Mouse (Mus musculus) lung, embryonic 14.5 days (tissue): ENCODE results near the gene Nf2. TPM values are rescaled to one million over a fixed set of nuclear protein-coding genes. Genes with fewer than 3 reads are reported as not detected.

Experiments
- ATAC-seq: fragments of 200-750 bp; cut with Nextera tagmentation; 2 replicates; pipeline ENCODE4 v1.8.0; 2017; ENCODE audit warnings: mild to moderate bottlenecking, moderate TSS enrichment, moderate library complexity; ENCODE audit not compliant: insufficient read depth
- DNase-seq: peaks from one replicate; pipeline ENCODE4 v3.0.0-alpha.2; 2015
- H3K27ac ChIP-seq: fragments of 300-500 bp; sonication (generic); 2 replicates; pipeline ENCODE4 v1.5.1; 2014; ENCODE audit warnings: low read depth, mild to moderate bottlenecking, moderate library complexity
- H3K27me3 ChIP-seq: fragments of 300-500 bp; sonication (generic); 2 replicates; pipeline ENCODE4 v1.6.1; 2014; ENCODE audit warnings: low read length, control low read depth; ENCODE audit not compliant: insufficient read depth
- H3K36me3 ChIP-seq: fragments of 300-500 bp; sonication (generic); 2 replicates; pipeline ENCODE4 v1.6.1; 2014; ENCODE audit warnings: control low read depth; ENCODE audit not compliant: insufficient read depth
- H3K4me1 ChIP-seq: fragments of 300-500 bp; sonication (generic); 2 replicates; pipeline ENCODE4 v1.6.1; 2014; ENCODE audit warnings: antibody characterized with exemption, control low read depth; ENCODE audit not compliant: insufficient read depth
- H3K4me2 ChIP-seq: fragments of 300-500 bp; sonication (generic); 2 replicates; pipeline ENCODE4 v1.6.1; 2014; ENCODE audit warnings: mild to moderate bottlenecking
- H3K4me3 ChIP-seq: fragments of 300-500 bp; sonication (generic); 2 replicates; pipeline ENCODE4 v1.5.1; 2014; ENCODE audit warnings: low read depth, low read length
- H3K9ac ChIP-seq: fragments of 300-500 bp; sonication (generic); 2 replicates; pipeline ENCODE4 v1.6.1; 2014
- H3K9me3 ChIP-seq: fragments of 300-500 bp; sonication (generic); 2 replicates; pipeline ENCODE4 v1.6.1; 2016; ENCODE audit warnings: low read depth, low read length, control low read depth
- CTCF ChIP-seq: IDR thresholded peaks from 2 replicates; pipeline ENCODE4 v1.5.1; 2016; ENCODE audit warnings: antibody characterized with exemption, low read depth
- WGBS: fragments of 180-500 bp; shearing (Covaris S2); extraction: QIAGEN DNeasy Blood & Tissue Kit; methylation state at CpG from one replicate; pipeline ENCODE4 v1.1.7; 2014; 5-methylcytosine and 5-hydroxymethylcytosine counted together
- polyA plus RNA-seq: library from polyadenylated mRNA; unstranded; fragments of >200 nt; fragmentation: Nextera tagmentation; extraction: Ambion mirVana; gene quantifications from 2 replicates; pipeline ENCODE4 v1.2.1, GENCODE M21; 2014

Nf2 gene
- polyA plus RNA-seq, 1 experiment from 2014 or later = 43.3 TPM

GRCm38 (mm10) chr11:4789691-4790090, 59.6 kb downstream of the Nf2 start:
- no peak overlapping the region for H3K4me3 ChIP-seq
- H3K4me2 ChIP-seq = no peak overlapping the region
- H3K27ac ChIP-seq = no peak overlapping the region
- no peaks in the 10 kb centered on the region for H3K4me1 ChIP-seq
- no peaks in the 10 kb centered on the region for H3K9me3 ChIP-seq
- WGBS = 87% methylated on average over 5 of the region's 5 CpGs
- H3K27me3 ChIP-seq = no peaks in the 10 kb centered on the region
- ATAC-seq (no peak), DNase-seq (no peak)
- H3K9ac ChIP-seq = no peak overlapping the region
- no peak for TF ChIP-seq CTCF
- H3K36me3 ChIP-seq = peaks cover 51% of the 10 kb centered on the region

- ATAC-seq (no peak), DNase-seq (peak; percentile 41)
- no peak overlapping the region for H3K9ac ChIP-seq
- H3K27me3 ChIP-seq = no peaks in the 10 kb centered on the region
- no peaks in the 10 kb centered on the region for H3K4me1 ChIP-seq
- H3K4me3 ChIP-seq = no peak overlapping the region
- H3K27ac ChIP-seq = no peak overlapping the region
- peaks cover 55% of the 10 kb centered on the region for H3K36me3 ChIP-seq
- no peak overlapping the region for H3K4me2 ChIP-seq
- 78% methylated on average over 5 of the region's 5 CpGs for WGBS
- TF ChIP-seq CTCF = no peak
- H3K9me3 ChIP-seq = no peaks in the 10 kb centered on the region
Measured at GRCm38 (mm10) chr11:4784629-4785142, 64.7 kb downstream of the Nf2 start.

- H3K36me3 ChIP-seq = peaks cover 49% of the 10 kb centered on the region
- no peak overlapping the region for H3K27ac ChIP-seq
- WGBS = 75% methylated on average over 3 of the region's 3 CpGs
- H3K4me1 ChIP-seq = no peaks in the 10 kb centered on the region
- no peak overlapping the region for H3K4me3 ChIP-seq
- DNase-seq (no peak), ATAC-seq (no peak)
- H3K4me2 ChIP-seq = no peak overlapping the region
- H3K9ac ChIP-seq = no peak overlapping the region
- no peaks in the 10 kb centered on the region for H3K9me3 ChIP-seq
- no peaks in the 10 kb centered on the region for H3K27me3 ChIP-seq
- no peak for TF ChIP-seq CTCF
Measured at GRCm38 (mm10) chr11:4783116-4783515, 66.2 kb downstream of the Nf2 start.

GRCm38 (mm10) chr11:4780927-4781326, 68.4 kb downstream of the Nf2 start:
- DNase-seq = no peak
- H3K4me1 ChIP-seq = no peaks in the 10 kb centered on the region
- no peak overlapping the region for H3K4me2 ChIP-seq
- 75% methylated on average over 3 of the region's 3 CpGs for WGBS
- H3K27ac ChIP-seq = no peak overlapping the region
- H3K9ac ChIP-seq = no peak overlapping the region
- TF ChIP-seq CTCF = no peak
- no peaks in the 10 kb centered on the region for H3K9me3 ChIP-seq
- H3K36me3 ChIP-seq = peaks cover 34% of the 10 kb centered on the region
- no peak for ATAC-seq
- no peak overlapping the region for H3K4me3 ChIP-seq
- H3K27me3 ChIP-seq = no peaks in the 10 kb centered on the region

- H3K4me1 ChIP-seq = no peaks in the 10 kb centered on the region
- TF ChIP-seq CTCF = peak; percentile 67
- H3K27ac ChIP-seq = no peak overlapping the region
- no peak overlapping the region for H3K4me2 ChIP-seq
- no peak overlapping the region for H3K9ac ChIP-seq
- no peaks in the 10 kb centered on the region for H3K27me3 ChIP-seq
- H3K36me3 ChIP-seq = peaks cover 4% of the 10 kb centered on the region
- DNase-seq (peak; percentile 78), ATAC-seq (no peak)
- no peaks in the 10 kb centered on the region for H3K9me3 ChIP-seq
- 26% methylated on average over 3 of the region's 3 CpGs for WGBS
- no peak overlapping the region for H3K4me3 ChIP-seq
Measured at GRCm38 (mm10) chr11:4772925-4773324, 76.4 kb downstream of the Nf2 start.

GRCm38 (mm10) chr11:4771756-4772155, 77.6 kb downstream of the Nf2 start:
- H3K4me2 ChIP-seq = no peak overlapping the region
- WGBS = 78% methylated on average over 7 of the region's 7 CpGs
- H3K4me3 ChIP-seq = no peak overlapping the region
- TF ChIP-seq CTCF = no peak
- DNase-seq (no peak), ATAC-seq (no peak)
- no peak overlapping the region for H3K9ac ChIP-seq
- H3K27ac ChIP-seq = no peak overlapping the region
- H3K4me1 ChIP-seq = no peaks in the 10 kb centered on the region
- H3K9me3 ChIP-seq = no peaks in the 10 kb centered on the region
- H3K27me3 ChIP-seq = no peaks in the 10 kb centered on the region
- peaks cover 9% of the 10 kb centered on the region; the same call in 1 of the 2 replicates for H3K36me3 ChIP-seq

- Histone ChIP-seq H3K4me2 (no peak overlapping the region), H3K9ac (no peak overlapping the region), H3K27ac (no peak overlapping the region), H3K27me3 (no peaks in the 10 kb centered on the region), H3K4me1 (no peaks in the 10 kb centered on the region), H3K36me3 (peaks cover 9% of the 10 kb centered on the region; the same call in 1 of the 2 replicates), H3K9me3 (no peaks in the 10 kb centered on the region), H3K4me3 (no peak overlapping the region)
- WGBS = 91% methylated on average over 6 of the region's 6 CpGs
- TF ChIP-seq CTCF = no peak
- DNase-seq (no peak), ATAC-seq (no peak)
Measured at GRCm38 (mm10) chr11:4769881-4770280, 79.5 kb downstream of the Nf2 start.

GRCm38 (mm10) chr11:4769293-4769692, 80.0 kb downstream of the Nf2 start:
- DNase-seq (no peak), ATAC-seq (no peak)
- H3K4me1 ChIP-seq = no peaks in the 10 kb centered on the region
- whole genome bisulfite sequencing = 72% methylated on average over 7 of the region's 7 CpGs
- H3K27me3 ChIP-seq = no peaks in the 10 kb centered on the region
- TF ChIP-seq CTCF = no peak
- no peaks in the 10 kb centered on the region for H3K9me3 ChIP-seq
- H3K27ac ChIP-seq = no peak overlapping the region
- no peak overlapping the region for H3K4me3 ChIP-seq
- H3K36me3 ChIP-seq = peaks cover 9% of the 10 kb centered on the region; the same call in 1 of the 2 replicates
- no peak overlapping the region for H3K4me2 ChIP-seq
- H3K9ac ChIP-seq = no peak overlapping the region
